Mouse (Mus musculus) testis, adult 2 months (tissue): Measurements from ENCODE around the gene Gm10645.

Experiments
- CTCF ChIP-seq: fragments of 200-500 bp; IDR thresholded peaks from 2 replicates; pipeline ENCODE4 v1.5.1; 2012; ENCODE audit warnings: low read depth, mild to moderate bottlenecking, inconsistent platforms, low read length, moderate library complexity; ENCODE audit not compliant: control insufficient read depth, insufficient read depth, insufficient replicate concordance
- POLR2A ChIP-seq: fragments of 200-500 bp; IDR thresholded peaks from 2 replicates; pipeline ENCODE4 v1.6.1; 2012; ENCODE audit warnings: low read depth, mild to moderate bottlenecking, inconsistent platforms, low read length, moderate library complexity; ENCODE audit not compliant: control insufficient read depth

DNA sequence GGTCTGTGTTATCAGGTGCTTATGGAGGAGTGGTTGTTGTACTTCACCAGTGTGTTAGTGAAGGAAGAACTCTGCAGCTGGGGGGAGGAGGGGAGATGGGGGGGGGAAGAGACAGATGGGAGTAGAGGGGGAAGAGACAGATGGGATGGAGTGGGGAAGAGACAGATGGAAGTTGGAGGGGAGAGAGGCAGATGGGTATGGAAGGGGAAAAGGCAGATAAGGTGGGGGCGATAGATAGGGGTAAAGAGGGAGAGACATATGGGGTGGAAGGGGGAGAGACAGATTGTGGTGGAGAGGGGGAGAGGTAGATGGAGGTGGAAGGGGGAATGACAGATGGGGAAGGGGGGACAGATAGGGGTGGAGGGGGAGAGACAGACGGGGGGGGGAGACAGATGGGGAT is 10.8 kb upstream of the Gm10645 start:
- no peak for TF ChIP-seq POLR2A
- no peak for TF ChIP-seq CTCF
